Mouse (Mus musculus) heart, postnatal 14 days (tissue): Measurements from ENCODE around the gene Taar8c. TPM values are rescaled to one million over a fixed set of nuclear protein-coding genes. Genes with fewer than 3 reads are reported as not detected.
"Not testable (repeated sequence)": the region's sequence is repeated elsewhere in the genome, so short reads cannot be mapped to it uniquely, and the experiment has no call there.

Experiments
- DNase-seq, 2 experiments: peaks; one replicate each; pipeline ENCODE4 v3.0.0; 2021 to 2022
- intact Hi-C: fragments of 180-260 bp; cut with DNase I; formaldehyde crosslinking; loops from one replicate; pipeline ENCODE4 v1.15.1; 2025
- total RNA-seq, 2 experiments: library from RNA; stranded (reverse); gene quantifications; 2 replicates each; pipeline ENCODE4 v1.2.3; 2021

Taar8c gene
- total RNA-seq, 2 experiments from 2014 or later, result not detected

DNA sequence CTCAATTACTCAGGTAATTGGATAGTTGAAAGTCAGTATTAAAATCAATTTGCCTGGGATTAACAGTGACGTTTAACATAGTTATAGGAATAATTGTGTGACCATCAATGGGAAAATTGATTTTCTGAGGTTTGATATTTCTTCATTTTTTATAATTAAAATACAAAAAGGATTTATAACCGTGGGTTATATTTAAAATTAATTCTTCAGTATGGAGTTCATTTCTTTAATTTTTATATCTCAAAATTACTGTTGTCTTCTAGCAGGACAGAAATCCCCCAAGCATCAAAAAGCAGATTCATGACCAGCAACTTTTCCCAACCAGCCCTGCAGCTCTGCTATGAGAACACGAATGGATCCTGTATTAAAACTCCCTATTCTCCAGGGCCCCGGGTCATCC, 25.5 kb downstream of the Taar8c start, which contains the start of gene Taar8a:
Gene Taar8a (plus strand): TSS at position 301 of the 400 bp plus-strand sequence.
- intact Hi-C loops, result not testable (repeated sequence)

DNA sequence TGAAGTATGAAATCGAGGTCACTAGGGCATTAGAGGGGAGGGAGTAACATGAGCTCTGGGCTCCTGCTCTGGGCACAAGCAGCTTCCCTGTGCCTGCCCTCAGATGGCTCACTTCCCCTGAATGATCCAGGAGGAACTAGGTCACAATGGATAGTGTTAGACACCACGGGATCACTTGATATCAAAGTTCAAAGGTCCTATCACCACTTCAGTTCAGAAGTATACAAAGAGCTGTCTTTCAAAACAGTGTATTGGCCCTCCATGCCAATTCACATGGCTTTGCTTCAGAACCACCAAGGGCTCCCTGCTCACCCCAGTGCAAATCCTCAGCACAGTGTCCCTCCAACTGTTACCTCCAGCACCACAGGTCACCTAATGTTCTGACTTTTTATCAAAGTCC, 27.0 kb downstream of the Taar8c start:
- DNase-seq, intact Hi-C loops: not testable (repeated sequence)

More for the DNA sequence above, 25.5 kb downstream of the Taar8c start, which contains the start of gene Taar8a:
- DNase-seq, result not testable (repeated sequence)

DNA sequence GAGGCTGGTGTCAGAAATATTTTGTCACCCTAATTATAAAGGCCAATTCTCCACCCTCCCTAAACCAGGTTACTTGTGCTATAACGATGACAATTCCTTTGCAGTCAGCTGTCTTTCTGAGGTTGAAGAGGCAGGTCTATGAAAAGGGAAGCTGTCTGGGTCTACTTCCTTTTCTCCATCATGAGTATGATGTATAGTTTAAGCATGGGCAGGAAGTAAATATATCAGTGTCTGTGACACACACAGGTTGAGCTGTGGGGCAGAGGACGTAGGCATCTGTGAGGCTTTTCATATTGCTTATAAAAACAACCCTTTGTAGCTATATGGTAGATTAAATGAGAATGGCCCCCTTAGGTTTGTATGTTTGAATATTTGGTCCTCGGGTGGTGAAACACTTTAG, 42.7 kb downstream of the Taar8c start:
- intact Hi-C loops, result no loop called here
- DNase-seq, result no peak

DNA sequence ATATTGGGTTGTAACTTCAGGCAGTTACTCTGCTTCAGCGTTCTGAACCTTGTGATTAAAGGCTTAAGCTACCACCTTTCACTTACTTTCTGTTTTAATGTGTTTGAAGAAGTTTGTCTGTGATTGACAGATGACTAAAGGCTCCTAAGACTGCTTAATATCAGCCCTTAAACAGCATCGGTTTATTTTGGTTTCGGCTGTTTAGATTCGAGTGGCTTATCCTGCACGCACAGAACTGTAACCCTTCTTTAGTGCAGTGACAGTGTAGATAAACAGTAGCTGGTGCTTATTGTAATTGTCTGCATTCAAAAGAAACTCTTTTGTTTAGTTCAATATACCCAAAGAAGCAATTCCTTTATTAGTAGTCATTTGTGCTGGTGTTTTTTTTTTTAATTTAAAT, 49.7 kb downstream of the Taar8c start:
- intact Hi-C loops, result no loop called here
- DNase-seq, result no peak

Other genes starting within 250 kb of the Taar8c start
- gene Vnn1, start 207.2 kb downstream of the Taar8c start, total RNA-seq, result 1 to 10 TPM; 1.1 TPM
- gene Taar1, start 181.6 kb downstream of the Taar8c start, total RNA-seq, result not detected
- gene Taar2, start 163.3 kb downstream of the Taar8c start, total RNA-seq, result not detected
- not detected for gene Taar3, start 152.4 kb downstream of the Taar8c start, total RNA-seq
- not detected for gene Taar4, start 141.4 kb downstream of the Taar8c start, total RNA-seq
- not detected for gene Taar5, start 131.2 kb downstream of the Taar8c start, total RNA-seq
- gene Taar6, start 116.3 kb downstream of the Taar8c start, total RNA-seq, result not detected
- not detected for gene Taar7a, start 108.4 kb downstream of the Taar8c start, total RNA-seq
- gene Taar7b, start 102.0 kb downstream of the Taar8c start, total RNA-seq, result not detected
- gene Taar7d, start 74.7 kb downstream of the Taar8c start, total RNA-seq, result not detected
- gene Taar7e, start 64.3 kb downstream of the Taar8c start, total RNA-seq, result not detected
- not detected for gene Taar7f, start 52.4 kb downstream of the Taar8c start, total RNA-seq
- gene Taar8a, start 25.4 kb downstream of the Taar8c start, total RNA-seq, result not detected
- gene Taar8b, start 9.6 kb downstream of the Taar8c start, total RNA-seq, result not detected
- gene Taar9, start 7.6 kb upstream of the Taar8c start, total RNA-seq, result not detected
- 10 to 100 TPM; 41.4 to 42.7 TPM for gene Stx7, start 47.4 kb upstream of the Taar8c start, total RNA-seq
- gene Moxd1, start 121.6 kb upstream of the Taar8c start, total RNA-seq, result under 1 TPM; 0.46 to 0.86 TPM